In the genomic region with DNA sequence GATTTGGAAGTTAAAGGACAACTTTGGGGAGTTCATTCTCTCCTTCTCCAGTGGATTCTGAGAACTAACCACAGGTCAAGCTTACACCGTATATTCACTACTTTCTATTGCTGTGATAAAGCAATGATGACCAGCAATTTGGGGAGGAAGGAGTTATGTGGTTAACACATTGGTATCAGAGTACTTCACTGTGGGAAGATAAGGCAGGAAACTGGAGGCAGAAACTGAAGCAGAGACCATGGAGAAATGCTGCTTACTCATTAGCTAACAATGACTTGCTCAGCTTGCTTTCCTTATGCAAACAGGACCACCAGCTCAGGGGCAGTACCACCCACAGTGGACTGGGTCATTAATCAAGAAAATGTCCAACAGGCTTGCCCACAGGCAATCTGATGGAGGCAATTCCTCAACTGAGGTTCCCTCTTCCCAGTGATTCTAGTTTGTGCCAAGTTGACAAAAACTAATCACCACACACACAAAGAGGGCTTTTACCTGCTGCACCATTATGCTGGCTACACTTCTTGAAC, we compare ENCODE assay signal across 30 mouse cellular contexts.
DNase-seq lines count a peak whose midpoint lies in the region; ATAC-seq and TF ChIP-seq lines count a peak whose summit lies in the region.
"Had no signal": no experiment of that assay in that cellular context is flagged by ENCODE, and none has a peak within 500 bp of the region (broad histone marks: within the 10 kb centered on the region; RNA-seq: fewer than 3 reads in every experiment).

No protein-coding gene starts in this region.

- no peaks in the 10 kb centered on the region for H3K27me3 ChIP-seq in kidney, embryonic 15.5 days
- H3K27me3 ChIP-seq in stomach, embryonic 16.5 days (ENCODE audit: control insufficient read depth, insufficient read depth, low read length) = no peaks in the 10 kb centered on the region
- H3K27me3 ChIP-seq: forebrain, embryonic 13.5 days; heart, embryonic 15.5 days; liver, embryonic 12.5 days; megakaryocyte, embryonic 14.5 days; midbrain, embryonic 13.5 days had no signal

- H3K4me2 ChIP-seq in kidney, embryonic 15.5 days = no peak overlapping the region
- no peak overlapping the region for H3K4me2 ChIP-seq in stomach, embryonic 16.5 days (ENCODE audit: low read depth, low read length)
- H3K4me2 ChIP-seq: forebrain, embryonic 13.5 days; heart, embryonic 15.5 days; hindbrain, embryonic 14.5 days; liver, embryonic 12.5 days; midbrain, embryonic 13.5 days had no signal

- peak; percentile 86 for ATAC-seq in kidney, embryonic 15.5 days (replicated peaks; ENCODE audit: low FRiP score)
- peak; percentile 33; the same call in 1 of the 2 replicates for ATAC-seq in stomach, embryonic 16.5 days (ENCODE audit: insufficient read depth, low FRiP score)
- ATAC-seq: forebrain, embryonic 13.5 days; inflammation-experienced regulatory T-cells, adult 6 months; liver, embryonic 12.5 days; liver, postnatal 0 days; lung, postnatal 0 days; midbrain, embryonic 13.5 days had no signal

- H3K4me3 ChIP-seq in kidney, embryonic 15.5 days (replicated peaks) = no peak overlapping the region
- no peak overlapping the region for H3K4me3 ChIP-seq in stomach, embryonic 16.5 days (replicated peaks; ENCODE audit: low read length)
- H3K4me3 ChIP-seq in lung, adult 2 months (replicated peaks; ENCODE audit: extremely low read depth, low read depth, low read length) = no peak overlapping the region
- H3K4me3 ChIP-seq: forebrain, embryonic 13.5 days; heart, embryonic 10.5 days; heart, embryonic 15.5 days; liver, embryonic 12.5 days; megakaryocyte, embryonic 14.5 days; midbrain, embryonic 13.5 days had no signal

- TF ChIP-seq POLR2A in lung, adult 2 months (IDR thresholded peaks at IDR 0.05; ENCODE audit: borderline replicate concordance, extremely low read depth, low read depth, low read length) = no peak

- no peak overlapping the region for H3K9ac ChIP-seq in kidney, embryonic 15.5 days
- H3K9ac ChIP-seq in stomach, embryonic 16.5 days (ENCODE audit: low read length) = no peak overlapping the region
- H3K9ac ChIP-seq: forebrain, embryonic 13.5 days; heart, embryonic 15.5 days; hindbrain, embryonic 14.5 days; liver, embryonic 12.5 days; liver, postnatal 0 days; midbrain, embryonic 13.5 days had no signal

- no peak for DNase-seq in kidney, adult 11 months
- DNase-seq in MEL-GATA-1-ER (ENCODE audit: extremely low read depth, low read depth) = peak; percentile 18
- peak; percentile 11 for DNase-seq in embryo, embryonic 11 days
- no peak for DNase-seq in testis, postnatal 10 days (ENCODE audit: low spot score)
- DNase-seq in lung, adult 2 months = no peak
- DNase-seq: adrenal gland, adult 8-10 months; B cell, adult 2 months; cerebellum, adult 8-10 months; cerebellum, postnatal 36 days; gastrocnemius, postnatal 25 days; heart, adult 11 months; kidney, adult 2 months; kidney, postnatal 25 days; left cerebral cortex, postnatal 4 days; liver, postnatal 0 days; lung, postnatal 4 days; right cerebral cortex, adult 18-20 months; right cerebral cortex, postnatal 4 days; thymus, postnatal 25 days had no signal

- no peak overlapping the region for H3K27ac ChIP-seq in kidney, embryonic 15.5 days
- no peak overlapping the region for H3K27ac ChIP-seq in stomach, embryonic 16.5 days (ENCODE audit: low read length)
- H3K27ac ChIP-seq: forebrain, embryonic 13.5 days; heart, embryonic 10.5 days; heart, embryonic 15.5 days; hindbrain, embryonic 14.5 days; liver, embryonic 12.5 days; midbrain, embryonic 13.5 days had no signal

- 33% methylated on average over 1 of the region's 1 CpGs for WGBS in kidney, embryonic 15.5 days
- WGBS in stomach, embryonic 16.5 days = 36% methylated on average over 1 of the region's 1 CpGs
- 50% methylated on average over 1 of the region's 1 CpGs for WGBS in lung, adult 2 months

- no peak for TF ChIP-seq CTCF in lung, adult 2 months (IDR thresholded peaks at IDR 0.05; ENCODE audit: insufficient read depth, low read length)

- H3K4me1 ChIP-seq in kidney, embryonic 15.5 days = no peaks in the 10 kb centered on the region
- no peaks in the 10 kb centered on the region for H3K4me1 ChIP-seq in stomach, embryonic 16.5 days (ENCODE audit: control insufficient read depth, insufficient read depth, low read length)
- H3K4me1 ChIP-seq in lung, adult 2 months (ENCODE audit: control insufficient read depth, insufficient read depth, low read length) = no peaks in the 10 kb centered on the region
- H3K4me1 ChIP-seq: forebrain, embryonic 13.5 days; heart, embryonic 10.5 days; heart, embryonic 15.5 days; midbrain, embryonic 13.5 days had no signal

- H3K9me3 ChIP-seq in kidney, embryonic 15.5 days (replicated peaks) = no peaks in the 10 kb centered on the region
- H3K9me3 ChIP-seq in stomach, embryonic 16.5 days (replicated peaks; ENCODE audit: control insufficient read depth, low read length) = no peaks in the 10 kb centered on the region
- H3K9me3 ChIP-seq: forebrain, embryonic 13.5 days; heart, embryonic 10.5 days; heart, embryonic 15.5 days; liver, embryonic 12.5 days; megakaryocyte, embryonic 14.5 days; midbrain, embryonic 13.5 days had no signal

- peaks cover 11% of the 10 kb centered on the region for H3K36me3 ChIP-seq in kidney, embryonic 15.5 days
- H3K36me3 ChIP-seq in stomach, embryonic 16.5 days (ENCODE audit: control insufficient read depth, insufficient read depth, low read length) = no peaks in the 10 kb centered on the region
- H3K36me3 ChIP-seq: heart, embryonic 10.5 days; heart, embryonic 15.5 days; liver, embryonic 12.5 days had no signal

Comparison
In these comparisons a context has a peak if more than half of its experiments do, and no peak if none do; other contexts are left out.
1. DNase-seq: peak in MEL-GATA-1-ER (single experiment) and embryo, embryonic 11 days (single experiment); none in kidney, adult 11 months (single experiment), testis, postnatal 10 days (single experiment) and lung, adult 2 months (single experiment).